Mouse (Mus musculus): Measurements from ENCODE around the gene Lpar2. TPM values are rescaled to one million over a fixed set of nuclear protein-coding genes. Genes with fewer than 3 reads are reported as not detected.
A peak's percentile ranks its signal among the peaks of the same experiment; 100 is the strongest.

Gene Lpar2
- 0.18 and 0.24 TPM in 2 replicates for polyA plus RNA-seq (2015; fragmentation: Nextera tagmentation; extraction: Ambion mirVana)

DNA sequence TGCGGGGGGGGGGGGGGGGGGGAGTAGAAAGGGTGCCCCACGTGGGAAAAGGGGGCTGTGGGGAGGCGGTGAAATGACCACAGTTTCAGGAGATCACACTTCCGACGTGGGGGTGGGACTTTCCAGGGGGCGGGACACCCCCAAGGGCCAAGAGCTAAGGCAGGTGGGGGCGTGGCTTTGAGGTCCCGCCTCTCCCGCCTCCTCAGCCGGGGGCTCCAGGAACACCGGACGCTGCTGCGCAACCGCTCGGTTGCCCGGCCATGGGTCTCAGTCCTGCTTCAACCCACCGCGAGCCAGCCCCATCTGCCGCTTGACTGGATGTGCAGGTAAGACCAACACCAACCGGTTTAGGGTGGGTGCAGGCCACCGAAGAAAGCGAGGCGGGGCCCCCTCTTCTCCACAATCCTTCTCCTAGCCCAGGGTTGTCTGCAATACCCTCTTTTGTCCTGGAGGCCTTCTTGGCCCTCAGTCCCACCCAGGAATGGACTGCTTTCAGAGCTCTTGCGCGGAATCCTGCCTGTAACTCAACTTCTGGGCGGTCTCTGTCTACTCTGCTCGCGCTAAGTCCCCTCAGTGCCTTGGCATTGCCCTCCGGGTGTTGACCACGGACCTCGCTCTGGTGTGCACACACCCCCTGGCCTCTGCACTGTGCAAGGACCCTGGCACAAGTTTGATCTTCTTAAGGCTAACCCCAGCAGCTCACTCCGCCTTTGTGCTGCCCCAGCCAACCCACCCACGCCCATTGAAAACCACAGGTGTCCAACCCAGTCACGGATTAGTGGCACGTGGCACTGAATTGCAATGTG, at the start of gene Lpar2:
TSS of gene Lpar2 (plus strand) at position 44 of the 806 bp plus-strand sequence.
- Histone ChIP-seq H3K27ac (ENCODE audit: low read depth, low read length) (no peak within 1 kb of the TSS), H3K36me3 (ENCODE audit: control insufficient read depth, insufficient read depth) (peaks cover 9% of the 10 kb centered on the region; the same call in 1 of the 2 replicates), H3K9ac (ENCODE audit: low read depth, low read length) (peak within 1 kb of the TSS; percentile 53), H3K4me3 (ENCODE audit: low read depth, low read length) (peak within 1 kb of the TSS; percentile 55), H3K27me3 (replicated peaks; ENCODE audit: control insufficient read depth, insufficient read depth, low read length) (no peaks in the 10 kb centered on the region), H3K9me3 (ENCODE audit: control insufficient read depth) (no peaks in the 10 kb centered on the region), H3K4me1 (replicated peaks; ENCODE audit: control insufficient read depth, insufficient read depth, low read length) (no peaks in the 10 kb centered on the region), H3K4me2 (replicated peaks; ENCODE audit: low read depth) (peak within 1 kb of the TSS; percentile 95)
- 0 out of 2 replicates have a peak, but pooled peaks have one; percentile 13 for TF ChIP-seq CTCF (IDR thresholded peaks at IDR 0.05; ENCODE audit: low read depth)
- WGBS = 3% methylated on average over 33 of the region's 35 CpGs
- ATAC-seq = peak; percentile 59

GRCm38 (mm10) chr8:69774503-69775148, 47.6 kb upstream of the Lpar2 start, which contains the start of gene Gm20422:
TSS of gene Gm20422 (minus strand) at chr8:69774886.
- Histone ChIP-seq H3K9me3 (ENCODE audit: control insufficient read depth) (no peaks in the 10 kb centered on the region), H3K27me3 (replicated peaks; ENCODE audit: control insufficient read depth, insufficient read depth, low read length) (no peaks in the 10 kb centered on the region), H3K4me1 (replicated peaks; ENCODE audit: control insufficient read depth, insufficient read depth, low read length) (0 out of 2 replicates have a peak, but pooled peaks cover 3% of the 10 kb centered on the region), H3K4me2 (replicated peaks; ENCODE audit: low read depth) (peak within 1 kb of the TSS; percentile 59), H3K9ac (ENCODE audit: low read depth, low read length) (peak within 1 kb of the TSS; percentile 91), H3K4me3 (ENCODE audit: low read depth, low read length) (peak within 1 kb of the TSS; percentile 87), H3K27ac (ENCODE audit: low read depth, low read length) (peak within 1 kb of the TSS; percentile 99), H3K36me3 (ENCODE audit: control insufficient read depth, insufficient read depth) (0 out of 2 replicates have a peak, but pooled peaks cover under 1% of the 10 kb centered on the region)
- under 1% methylated on average over 41 of the region's 41 CpGs for WGBS
- ATAC-seq = peak; percentile 100
- TF ChIP-seq CTCF (IDR thresholded peaks at IDR 0.05; ENCODE audit: low read depth) = no peak

DNA sequence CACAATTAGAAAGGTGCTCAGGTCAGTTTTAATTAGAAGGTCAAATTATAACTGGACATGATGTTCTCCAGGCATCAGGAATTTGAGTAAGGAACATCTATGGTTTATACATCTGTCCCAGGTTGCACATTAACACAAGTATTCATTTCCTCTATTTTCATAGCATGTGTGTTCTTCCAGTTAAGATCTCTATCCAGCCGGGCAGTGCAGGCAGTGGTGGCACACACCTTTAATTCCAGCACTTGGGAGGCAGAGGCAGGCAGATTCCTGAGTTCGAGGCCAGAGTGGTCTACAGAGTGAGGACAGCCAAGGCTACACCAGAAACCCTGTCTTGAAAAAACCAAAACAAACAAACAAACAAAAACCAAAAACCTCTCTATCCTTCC, 47.1 kb upstream of the Lpar2 start:
- ATAC-seq = no peak
- Histone ChIP-seq H3K27ac (ENCODE audit: low read depth, low read length) (no peak overlapping the region), H3K4me1 (replicated peaks; ENCODE audit: control insufficient read depth, insufficient read depth, low read length) (0 out of 2 replicates have a peak, but pooled peaks cover 3% of the 10 kb centered on the region), H3K4me3 (ENCODE audit: low read depth, low read length) (peak overlapping the region; percentile 87), H3K9me3 (ENCODE audit: control insufficient read depth) (no peaks in the 10 kb centered on the region), H3K9ac (ENCODE audit: low read depth, low read length) (no peak overlapping the region), H3K27me3 (replicated peaks; ENCODE audit: control insufficient read depth, insufficient read depth, low read length) (no peaks in the 10 kb centered on the region), H3K36me3 (ENCODE audit: control insufficient read depth, insufficient read depth) (no peaks in the 10 kb centered on the region), H3K4me2 (replicated peaks; ENCODE audit: low read depth) (peak overlapping the region; percentile 59)
- WGBS = 43% methylated on average over 2 of the region's 2 CpGs
- no peak for TF ChIP-seq CTCF (IDR thresholded peaks at IDR 0.05; ENCODE audit: low read depth)

DNA sequence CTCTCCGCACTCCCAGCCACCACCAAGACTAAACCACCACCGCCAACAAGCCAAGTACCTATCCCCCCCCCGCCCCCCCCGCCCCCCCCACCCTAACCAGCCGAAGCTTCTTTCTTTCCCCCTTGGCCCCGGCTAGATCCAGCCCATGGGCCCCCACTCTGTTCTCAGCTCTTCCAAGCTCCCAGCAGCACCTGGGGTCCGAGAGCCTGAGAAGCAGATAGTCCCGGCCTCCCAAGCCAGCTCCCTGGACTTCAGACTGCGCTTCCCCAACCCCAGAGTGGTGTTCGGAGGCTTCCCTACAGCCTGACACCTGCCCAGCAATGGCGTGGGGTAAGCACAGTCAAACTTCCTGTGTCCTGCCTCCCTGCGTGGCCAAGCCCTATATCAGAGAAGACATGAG, 45.1 kb upstream of the Lpar2 start:
- H3K9me3 ChIP-seq (ENCODE audit: control insufficient read depth) = no peaks in the 10 kb centered on the region
- H3K4me3 ChIP-seq (ENCODE audit: low read depth, low read length) = no peak overlapping the region
- TF ChIP-seq CTCF (IDR thresholded peaks at IDR 0.05; ENCODE audit: low read depth) = no peak
- no peak for ATAC-seq
- H3K36me3 ChIP-seq (ENCODE audit: control insufficient read depth, insufficient read depth) = no peaks in the 10 kb centered on the region
- no peaks in the 10 kb centered on the region for H3K27me3 ChIP-seq (replicated peaks; ENCODE audit: control insufficient read depth, insufficient read depth, low read length)
- no peak overlapping the region for H3K4me2 ChIP-seq (replicated peaks; ENCODE audit: low read depth)
- no peak overlapping the region for H3K9ac ChIP-seq (ENCODE audit: low read depth, low read length)
- H3K27ac ChIP-seq (ENCODE audit: low read depth, low read length) = no peak overlapping the region
- WGBS = 57% methylated on average over 12 of the region's 12 CpGs
- H3K4me1 ChIP-seq (replicated peaks; ENCODE audit: control insufficient read depth, insufficient read depth, low read length) = 0 out of 2 replicates have a peak, but pooled peaks cover 3% of the 10 kb centered on the region

GRCm38 (mm10) chr8:69789105-69789504, 33.1 kb upstream of the Lpar2 start:
- WGBS = 86% methylated on average over 5 of the region's 5 CpGs
- no peak for TF ChIP-seq CTCF (IDR thresholded peaks at IDR 0.05; ENCODE audit: low read depth)

DNA sequence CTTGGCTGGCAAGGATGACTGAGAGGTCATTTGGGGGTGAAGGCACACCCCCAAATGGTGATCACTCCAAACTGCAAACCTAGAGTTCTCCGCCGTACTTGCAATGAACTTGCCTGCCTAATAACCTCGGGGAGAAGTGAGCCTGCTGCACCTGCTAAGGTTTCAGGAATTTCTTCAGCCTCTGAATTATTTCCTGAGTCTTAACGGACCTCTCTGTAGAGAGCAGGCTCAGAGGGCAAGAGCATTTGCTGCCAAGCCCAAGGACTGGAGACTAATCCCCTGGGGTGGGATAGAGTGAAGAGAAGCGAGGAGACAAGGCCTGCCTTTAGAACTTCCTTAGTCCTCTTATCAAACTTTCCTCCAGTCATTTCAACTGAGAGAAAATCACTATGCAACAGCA, 32.5 kb upstream of the Lpar2 start:
- no peak for ATAC-seq
- H3K9me3 ChIP-seq (ENCODE audit: control insufficient read depth) = no peaks in the 10 kb centered on the region
- H3K4me1 ChIP-seq (replicated peaks; ENCODE audit: control insufficient read depth, insufficient read depth, low read length) = peaks cover 5% of the 10 kb centered on the region; the same call in 1 of the 2 replicates
- peak overlapping the region; percentile 74; the same call in 1 of the 2 replicates for H3K4me2 ChIP-seq (replicated peaks; ENCODE audit: low read depth)
- no peak overlapping the region for H3K9ac ChIP-seq (ENCODE audit: low read depth, low read length)
- WGBS = 65% methylated on average over 5 of the region's 5 CpGs
- H3K27ac ChIP-seq (ENCODE audit: low read depth, low read length) = no peak overlapping the region
- peaks cover 12% of the 10 kb centered on the region for H3K36me3 ChIP-seq (ENCODE audit: control insufficient read depth, insufficient read depth)
- TF ChIP-seq CTCF (IDR thresholded peaks at IDR 0.05; ENCODE audit: low read depth) = no peak
- H3K4me3 ChIP-seq (ENCODE audit: low read depth, low read length) = no peak overlapping the region
- no peaks in the 10 kb centered on the region for H3K27me3 ChIP-seq (replicated peaks; ENCODE audit: control insufficient read depth, insufficient read depth, low read length)

More at GRCm38 (mm10) chr8:69789105-69789504, 33.1 kb upstream of the Lpar2 start:
- H3K4me2 ChIP-seq (replicated peaks; ENCODE audit: low read depth) = no peak overlapping the region
- H3K27ac ChIP-seq (ENCODE audit: low read depth, low read length) = no peak overlapping the region
- H3K27me3 ChIP-seq (replicated peaks; ENCODE audit: control insufficient read depth, insufficient read depth, low read length) = no peaks in the 10 kb centered on the region
- H3K9me3 ChIP-seq (ENCODE audit: control insufficient read depth) = no peaks in the 10 kb centered on the region
- no peak overlapping the region for H3K9ac ChIP-seq (ENCODE audit: low read depth, low read length)
- peaks cover 6% of the 10 kb centered on the region for H3K36me3 ChIP-seq (ENCODE audit: control insufficient read depth, insufficient read depth)
- no peak overlapping the region for H3K4me3 ChIP-seq (ENCODE audit: low read depth, low read length)
- peaks cover 5% of the 10 kb centered on the region; the same call in 1 of the 2 replicates for H3K4me1 ChIP-seq (replicated peaks; ENCODE audit: control insufficient read depth, insufficient read depth, low read length)
- no peak for ATAC-seq
